Mouse (Mus musculus) liver, postnatal 0 days (tissue): Measurements from ENCODE around the gene Psmd8.

Experiments
- CTCF ChIP-seq: sonication (generic); IDR thresholded peaks from 2 replicates; pipeline ENCODE4 v1.5.1; 2016; ENCODE audit warnings: antibody characterized with exemption, low read depth
- EP300 ChIP-seq: IDR thresholded peaks from 2 replicates; pipeline ENCODE4 v1.6.1; 2016; ENCODE audit warnings: antibody characterized with exemption, low read depth, mild to moderate bottlenecking

- TF ChIP-seq EP300: no peak
- no peak for TF ChIP-seq CTCF
Measured at GRCm38 (mm10) chr7:29167656-29168055, 12.8 kb downstream of the Psmd8 start.
